In the genomic region with DNA sequence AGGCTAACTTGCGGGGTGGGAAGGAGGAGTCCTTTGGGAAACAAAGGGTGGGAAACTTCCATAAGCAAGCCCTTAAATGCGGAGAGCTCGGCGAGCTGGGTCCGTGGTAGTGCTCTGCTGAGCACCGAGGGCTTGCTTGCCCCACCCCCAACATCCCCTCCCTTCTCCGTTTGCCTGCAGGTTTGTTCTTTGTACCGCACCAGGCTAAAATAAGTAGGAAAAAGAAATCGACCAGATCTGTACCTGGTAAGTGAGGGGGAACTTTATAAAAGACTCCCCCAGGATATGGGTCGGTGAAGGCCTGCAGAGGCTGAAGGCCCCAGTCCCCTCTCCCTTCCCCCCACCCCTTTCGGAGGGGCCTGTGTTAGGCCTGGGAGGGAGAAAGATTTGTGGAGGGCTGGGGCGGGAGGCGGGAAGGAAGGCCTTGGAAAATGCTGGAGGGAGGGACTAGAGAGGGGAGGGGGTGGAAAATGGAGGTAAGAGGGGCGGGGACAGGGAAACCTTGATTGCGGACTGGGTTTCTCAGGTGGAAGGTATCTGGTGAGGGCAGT, we compare ENCODE assay signal across 8 mouse cellular contexts. TPM values are rescaled to one million over a fixed set of nuclear protein-coding genes. Genes with fewer than 3 reads are reported as not detected.
DNase-seq lines count a peak whose midpoint lies in the region; ATAC-seq and TF ChIP-seq lines count a peak whose summit lies in the region.

No protein-coding gene starts in this region.

- peak; percentile 80 for ATAC-seq in forebrain, postnatal 0 days
- ATAC-seq in neural tube, embryonic 15.5 days (ENCODE audit: low FRiP score), result peak; percentile 86

- no peaks in the 10 kb centered on the region for H3K36me3 ChIP-seq in spleen, adult 2 months (ENCODE audit: control insufficient read depth, insufficient read depth, low read length)
- H3K36me3 ChIP-seq in forebrain, postnatal 0 days (ENCODE audit: insufficient read depth), result 0 out of 2 replicates have a peak, but pooled peaks cover 2% of the 10 kb centered on the region
- H3K36me3 ChIP-seq in neural tube, embryonic 15.5 days, result no peaks in the 10 kb centered on the region

- peak overlapping the region; percentile 55 for H3K9ac ChIP-seq in forebrain, postnatal 0 days
- peak overlapping the region; percentile 66 for H3K9ac ChIP-seq in neural tube, embryonic 15.5 days (replicated peaks)

- H3K4me2 ChIP-seq in forebrain, postnatal 0 days (ENCODE audit: low read depth), result peak overlapping the region; percentile 49
- H3K4me2 ChIP-seq in neural tube, embryonic 15.5 days, result peak overlapping the region; percentile 52

- no peak for DNase-seq in spleen, adult 2 months (ENCODE audit: low read depth in 1 of 2, low spot score in 2 of 2)
- no peak for DNase-seq in spleen, adult 12 weeks (ENCODE audit: low spot score)
- peak; percentile 26 to 27 for DNase-seq in cerebellum, adult 2 months
- peak; percentile 50 for DNase-seq in forebrain, postnatal 0 days
- DNase-seq in kidney, adult 11 months, result peak; percentile 5
- DNase-seq in lung, adult 2 months, result peak; percentile 20
- DNase-seq in urinary bladder, adult 2 months (ENCODE audit: low spot score), result no peak

- TF ChIP-seq POLR2A in spleen, adult 2 months (IDR thresholded peaks at IDR 0.05; ENCODE audit: low read depth, low read length), result no peak
- no peak for TF ChIP-seq POLR2A in cerebellum, adult 2 months (IDR thresholded peaks at IDR 0.05; ENCODE audit: borderline replicate concordance, insufficient read depth, low read length)
- TF ChIP-seq POLR2A in lung, adult 2 months (IDR thresholded peaks at IDR 0.05; ENCODE audit: borderline replicate concordance, extremely low read depth, low read depth, low read length), result no peak

- peak overlapping the region; percentile 76 for H3K4me3 ChIP-seq in spleen, adult 2 months (ENCODE audit: extremely low read depth, insufficient read depth, insufficient read length)
- peak overlapping the region; percentile 97 for H3K4me3 ChIP-seq in cerebellum, adult 2 months (replicated peaks; ENCODE audit: insufficient read depth, low read depth, low read length)
- H3K4me3 ChIP-seq in forebrain, postnatal 0 days (ENCODE audit: low read depth, low read length), result peak overlapping the region; percentile 48
- peak overlapping the region; percentile 90 for H3K4me3 ChIP-seq in lung, adult 2 months (replicated peaks; ENCODE audit: extremely low read depth, low read depth, low read length)
- peak overlapping the region; percentile 54 for H3K4me3 ChIP-seq in neural tube, embryonic 15.5 days (replicated peaks)

- no peaks in the 10 kb centered on the region for H3K27me3 ChIP-seq in spleen, adult 2 months (ENCODE audit: control insufficient read depth, insufficient read depth, low read length)
- no peaks in the 10 kb centered on the region for H3K27me3 ChIP-seq in cerebellum, adult 2 months (ENCODE audit: control insufficient read depth, insufficient read depth, low read length)
- H3K27me3 ChIP-seq in forebrain, postnatal 0 days (ENCODE audit: insufficient read depth, low read length), result no peaks in the 10 kb centered on the region
- H3K27me3 ChIP-seq in neural tube, embryonic 15.5 days (replicated peaks), result no peaks in the 10 kb centered on the region

- H3K9me3 ChIP-seq in forebrain, postnatal 0 days (ENCODE audit: low read length), result no peaks in the 10 kb centered on the region
- H3K9me3 ChIP-seq in neural tube, embryonic 15.5 days (replicated peaks), result no peaks in the 10 kb centered on the region

- TF ChIP-seq CTCF in spleen, adult 2 months (IDR thresholded peaks at IDR 0.05; ENCODE audit: extremely low read depth, insufficient read depth, insufficient read length, insufficient replicate concordance), result no peak
- no peak for TF ChIP-seq CTCF in cerebellum, adult 2 months (IDR thresholded peaks at IDR 0.05; ENCODE audit: borderline replicate concordance, insufficient read depth, low read depth, low read length)
- no peak for TF ChIP-seq CTCF in forebrain, postnatal 0 days (IDR thresholded peaks at IDR 0.05; ENCODE audit: low read depth)
- no peak for TF ChIP-seq CTCF in lung, adult 2 months (IDR thresholded peaks at IDR 0.05; ENCODE audit: insufficient read depth, low read length)

- H3K4me1 ChIP-seq in spleen, adult 2 months (ENCODE audit: control insufficient read depth, insufficient read depth, insufficient read length), result no peaks in the 10 kb centered on the region
- no peaks in the 10 kb centered on the region for H3K4me1 ChIP-seq in cerebellum, adult 2 months (ENCODE audit: control insufficient read depth, insufficient read depth, low read length)
- H3K4me1 ChIP-seq in forebrain, postnatal 0 days (ENCODE audit: insufficient read depth), result no peaks in the 10 kb centered on the region
- H3K4me1 ChIP-seq in lung, adult 2 months (ENCODE audit: control insufficient read depth, insufficient read depth, low read length), result no peaks in the 10 kb centered on the region; the same call in 1 of the 2 replicates
- H3K4me1 ChIP-seq in neural tube, embryonic 15.5 days, result no peaks in the 10 kb centered on the region; the same call in 1 of the 2 replicates

- 23% methylated on average over 15 of the region's 15 CpGs for WGBS in spleen, adult 2 months
- 3% methylated on average over 15 of the region's 15 CpGs for WGBS in cerebellum, adult 2 months
- WGBS in forebrain, postnatal 0 days, result 25% methylated on average over 15 of the region's 15 CpGs
- 32% methylated on average over 15 of the region's 15 CpGs for WGBS in lung, adult 2 months
- WGBS in neural tube, embryonic 15.5 days, result 24% methylated on average over 13 of the region's 15 CpGs

- H3K27ac ChIP-seq in spleen, adult 2 months (ENCODE audit: insufficient read depth, low read length), result no peak overlapping the region
- H3K27ac ChIP-seq in cerebellum, adult 2 months (ENCODE audit: insufficient read depth, low read length), result peak overlapping the region; percentile 66; the same call in 1 of the 2 replicates
- peak overlapping the region; percentile 67 for H3K27ac ChIP-seq in forebrain, postnatal 0 days (ENCODE audit: low read depth, low read length)
- H3K27ac ChIP-seq in neural tube, embryonic 15.5 days (replicated peaks), result peak overlapping the region; percentile 84

RNA-seq across cellular contexts. Expression of a gene that starts 0.7 kb away (rescaled TPM):
- 1.9 and 2.3 TPM in 2 replicates for polyA plus RNA-seq in spleen, adult 2 months (2012; rRNA removed)
- 112 and 117 TPM in 2 replicates for polyA plus RNA-seq in cerebellum, adult 2 months (2012; rRNA removed)
- 182 and 203 TPM in 2 replicates for total RNA-seq in forebrain, postnatal 0 days (2014; rRNA removed)
- polyA plus RNA-seq in forebrain, postnatal 0 days (2015; fragmentation: Nextera tagmentation; extraction: Ambion mirVana), result 263 and 323 TPM in 2 replicates
- polyA plus RNA-seq in lung, adult 2 months (2012; rRNA removed), result 13.9 and 30.9 TPM in 2 replicates
- 252 and 274 TPM in 2 replicates for polyA plus RNA-seq in neural tube, embryonic 15.5 days (2015; fragmentation: Nextera tagmentation; extraction: Ambion mirVana)
- 165 TPM in 2 replicates for polyA plus RNA-seq in urinary bladder, adult 2 months (2012; rRNA removed)

RNA-seq across cellular contexts. Expression of a gene that starts 24.5 kb away (rescaled TPM):
- polyA plus RNA-seq in spleen, adult 2 months (2012; rRNA removed), result 14.2 and 15.3 TPM in 2 replicates
- polyA plus RNA-seq in cerebellum, adult 2 months (2012; rRNA removed), result 465 and 491 TPM in 2 replicates
- 219 and 271 TPM in 2 replicates for total RNA-seq in forebrain, postnatal 0 days (2014; rRNA removed)
- polyA plus RNA-seq in forebrain, postnatal 0 days (2015; fragmentation: Nextera tagmentation; extraction: Ambion mirVana), result 782 and 828 TPM in 2 replicates
- 37.3 and 54.9 TPM in 2 replicates for polyA plus RNA-seq in lung, adult 2 months (2012; rRNA removed)
- polyA plus RNA-seq in neural tube, embryonic 15.5 days (2015; fragmentation: Nextera tagmentation; extraction: Ambion mirVana), result 733 and 798 TPM in 2 replicates
- 90.1 and 103 TPM in 2 replicates for polyA plus RNA-seq in urinary bladder, adult 2 months (2012; rRNA removed)

RNA-seq across cellular contexts. Expression of a gene that starts 30.3 kb away (rescaled TPM):
- polyA plus RNA-seq in spleen, adult 2 months (2012; rRNA removed), result 0.20 TPM in 1 of 2 replicates, not detected in the other
- polyA plus RNA-seq in cerebellum, adult 2 months (2012; rRNA removed), result 110 and 114 TPM in 2 replicates
- 105 and 106 TPM in 2 replicates for total RNA-seq in forebrain, postnatal 0 days (2014; rRNA removed)
- 288 and 297 TPM in 2 replicates for polyA plus RNA-seq in forebrain, postnatal 0 days (2015; fragmentation: Nextera tagmentation; extraction: Ambion mirVana)
- 3.0 and 3.4 TPM in 2 replicates for polyA plus RNA-seq in lung, adult 2 months (2012; rRNA removed)
- polyA plus RNA-seq in neural tube, embryonic 15.5 days (2015; fragmentation: Nextera tagmentation; extraction: Ambion mirVana), result 267 and 283 TPM in 2 replicates
- polyA plus RNA-seq in urinary bladder, adult 2 months (2012; rRNA removed), result 1.8 and 2.8 TPM in 2 replicates

RNA-seq across cellular contexts. Expression of a gene that starts 31.0 kb away (rescaled TPM):
- polyA plus RNA-seq in spleen, adult 2 months (2012; rRNA removed), result not detected in 2 replicates
- polyA plus RNA-seq in cerebellum, adult 2 months (2012; rRNA removed), result 0.22 and 0.33 TPM in 2 replicates
- total RNA-seq in forebrain, postnatal 0 days (2014; rRNA removed), result 3.0 and 4.4 TPM in 2 replicates
- 4.6 and 4.9 TPM in 2 replicates for polyA plus RNA-seq in forebrain, postnatal 0 days (2015; fragmentation: Nextera tagmentation; extraction: Ambion mirVana)
- not detected in 2 replicates for polyA plus RNA-seq in lung, adult 2 months (2012; rRNA removed)
- 11.2 and 20.3 TPM in 2 replicates for polyA plus RNA-seq in neural tube, embryonic 15.5 days (2015; fragmentation: Nextera tagmentation; extraction: Ambion mirVana)
- polyA plus RNA-seq in urinary bladder, adult 2 months (2012; rRNA removed), result not detected in 2 replicates

RNA-seq across cellular contexts. Expression of a gene that starts 41.9 kb away (rescaled TPM):
- polyA plus RNA-seq in spleen, adult 2 months (2012; rRNA removed), result not detected in 2 replicates
- polyA plus RNA-seq in cerebellum, adult 2 months (2012; rRNA removed), result 123 and 134 TPM in 2 replicates
- 14.2 and 14.9 TPM in 2 replicates for total RNA-seq in forebrain, postnatal 0 days (2014; rRNA removed)
- polyA plus RNA-seq in forebrain, postnatal 0 days (2015; fragmentation: Nextera tagmentation; extraction: Ambion mirVana), result 34.6 and 41.5 TPM in 2 replicates
- 0.11 TPM in 2 replicates for polyA plus RNA-seq in lung, adult 2 months (2012; rRNA removed)
- polyA plus RNA-seq in neural tube, embryonic 15.5 days (2015; fragmentation: Nextera tagmentation; extraction: Ambion mirVana), result 37.1 and 41.2 TPM in 2 replicates
- polyA plus RNA-seq in urinary bladder, adult 2 months (2012; rRNA removed), result 4.2 and 4.3 TPM in 2 replicates

Comparison
In these comparisons a context has a peak if more than half of its experiments do, and no peak if none do; other contexts are left out.
1. DNase-seq: peak in cerebellum, adult 2 months (2 of 2), forebrain, postnatal 0 days (single experiment), kidney, adult 11 months (single experiment) and lung, adult 2 months (single experiment); none in spleen, adult 2 months (0 of 2), spleen, adult 12 weeks (single experiment) and urinary bladder, adult 2 months (single experiment).
2. RNA of a gene that starts 30.3 kb away (polyA plus RNA-seq): 288 to 297 TPM in forebrain, postnatal 0 days, 267 to 283 TPM in neural tube, embryonic 15.5 days and 110 to 114 TPM in cerebellum, adult 2 months; 3.0 to 3.4 TPM in lung, adult 2 months, 1.8 to 2.8 TPM in urinary bladder, adult 2 months and 0.20 TPM in spleen, adult 2 months; every median in the first group is over 10 times any median in the second.
3. Peak in every context shown above with its lines, with median percentiles within 50 percentile points of each other: H3K4me3 ChIP-seq.